Comparison of ENCODE assay signal across 8 mouse cellular contexts in the genomic region with DNA sequence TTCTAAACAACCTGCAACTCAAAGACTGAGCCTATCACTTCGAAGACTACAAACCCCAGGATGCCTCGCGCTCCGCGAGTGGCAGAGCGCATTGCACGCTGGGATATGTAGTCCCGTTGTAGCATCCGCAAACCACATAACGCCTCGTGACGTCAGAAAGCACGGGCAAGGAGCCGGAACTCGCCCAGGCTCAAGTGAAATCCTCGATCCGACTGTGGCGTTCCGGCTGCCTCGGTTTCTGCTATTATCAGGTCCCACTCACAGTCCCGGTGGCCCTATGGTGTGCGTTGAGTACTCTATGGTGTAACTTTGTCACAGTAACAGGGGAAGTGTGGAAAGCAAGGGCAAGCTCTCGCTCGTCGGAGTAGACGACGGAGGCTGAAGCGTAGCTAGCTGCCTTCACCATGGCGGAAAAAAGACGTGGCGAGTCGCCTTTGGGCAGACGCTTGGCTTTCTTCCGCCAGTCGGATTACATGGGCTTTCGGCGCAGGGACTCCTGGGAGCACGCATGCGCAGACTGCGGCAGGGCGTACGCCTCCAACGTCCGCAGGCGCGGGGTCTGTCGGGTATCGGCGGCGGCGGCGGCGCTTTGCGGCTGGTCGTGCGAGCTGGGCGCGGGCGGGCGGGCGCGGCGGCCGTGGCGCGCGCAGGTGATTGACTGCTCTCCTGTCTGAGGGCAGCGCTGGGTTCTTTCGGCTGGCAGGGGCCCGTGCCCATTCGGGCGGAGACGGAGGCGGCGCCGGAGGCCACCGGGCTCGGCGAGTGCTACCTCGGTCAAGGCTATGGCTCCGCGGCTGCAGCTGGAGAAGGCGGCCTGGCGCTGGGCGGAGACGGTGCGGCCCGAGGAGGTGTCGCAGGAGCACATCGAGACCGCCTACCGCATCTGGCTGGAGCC. TPM values are rescaled to one million over a fixed set of nuclear protein-coding genes. Genes with fewer than 3 reads are reported as not detected.
A peak's percentile ranks its signal among the peaks of the same experiment; 100 is the strongest.
DNase-seq lines count a peak whose midpoint lies in the region; ATAC-seq and TF ChIP-seq lines count a peak whose summit lies in the region.

Usp48 (plus strand) TSS at position 155 of the 895 bp plus-strand sequence.

- H3K4me1 ChIP-seq in heart, embryonic 12.5 days (replicated peaks): peaks cover 37% of the 10 kb centered on the region
- peaks cover 12% of the 10 kb centered on the region for H3K4me1 ChIP-seq in kidney, postnatal 0 days (replicated peaks; ENCODE audit: insufficient read depth, low read length)
- H3K4me1 ChIP-seq in liver, embryonic 11.5 days (replicated peaks; ENCODE audit: control insufficient read depth, insufficient read depth, low read length): peaks cover 36% of the 10 kb centered on the region
- peaks cover 14% of the 10 kb centered on the region for H3K4me1 ChIP-seq in stomach, embryonic 14.5 days (ENCODE audit: control insufficient read depth, insufficient read depth, low read length)

- peak; percentile 89 for ATAC-seq in erythroid progenitor cell, adult 5-6 weeks (replicated peaks; ENCODE audit: low FRiP score, poor library complexity, severe bottlenecking)
- ATAC-seq in heart, embryonic 12.5 days (ENCODE audit: insufficient number of reproducible peaks, low FRiP score): peak; percentile 93
- peak; percentile 93 for ATAC-seq in kidney, postnatal 0 days (replicated peaks; ENCODE audit: low FRiP score, low read depth)
- peak; percentile 90 for ATAC-seq in liver, embryonic 11.5 days (replicated peaks; ENCODE audit: low FRiP score)
- peak; percentile 93 for ATAC-seq in stomach, embryonic 14.5 days (ENCODE audit: insufficient number of reproducible peaks, insufficient read depth, low FRiP score, low read depth)

- whole genome bisulfite sequencing in heart, embryonic 12.5 days: under 1% methylated on average over 92 of the region's 92 CpGs
- WGBS in kidney, postnatal 0 days: under 1% methylated on average over 92 of the region's 92 CpGs
- WGBS in liver, embryonic 11.5 days: under 1% methylated on average over 88 of the region's 92 CpGs
- under 1% methylated on average over 81 of the region's 92 CpGs for WGBS in stomach, embryonic 14.5 days

- DNase-seq in CD4-positive helper T cell, adult 2 months (ENCODE audit: low read depth, low spot score): peak; percentile 99
- peak; percentile 98 for DNase-seq in brain, embryonic 18.5 days (ENCODE audit: low read depth, low spot score)
- peak; percentile 99 for DNase-seq in kidney, postnatal 0 days (ENCODE audit: low spot score)
- peak; percentile 94 for DNase-seq in liver, embryonic 11.5 days (ENCODE audit: low spot score)
- DNase-seq in naive thymus-derived CD4-positive, alpha-beta T cell, adult 2 months (ENCODE audit: low read depth): peak; percentile 99

- peak within 1 kb of the TSS; percentile 85 for H3K4me3 ChIP-seq in heart, embryonic 12.5 days
- peak within 1 kb of the TSS; percentile 91 for H3K4me3 ChIP-seq in kidney, postnatal 0 days (replicated peaks; ENCODE audit: low read depth, low read length)
- H3K4me3 ChIP-seq in liver, embryonic 11.5 days (ENCODE audit: low read depth, low read length): peak within 1 kb of the TSS; percentile 79
- H3K4me3 ChIP-seq in stomach, embryonic 14.5 days (ENCODE audit: low read depth, low read length): peak within 1 kb of the TSS; percentile 94

- H3K9me3 ChIP-seq in heart, embryonic 12.5 days (replicated peaks): no peaks in the 10 kb centered on the region
- no peaks in the 10 kb centered on the region for H3K9me3 ChIP-seq in kidney, postnatal 0 days (replicated peaks; ENCODE audit: low read length)
- H3K9me3 ChIP-seq in liver, embryonic 11.5 days (ENCODE audit: control insufficient read depth, low read length): no peaks in the 10 kb centered on the region
- H3K9me3 ChIP-seq in stomach, embryonic 14.5 days (ENCODE audit: control insufficient read depth, low read depth, low read length): no peaks in the 10 kb centered on the region

- H3K9ac ChIP-seq in heart, embryonic 12.5 days: peak within 1 kb of the TSS; percentile 96
- peak within 1 kb of the TSS; percentile 89 for H3K9ac ChIP-seq in kidney, postnatal 0 days (ENCODE audit: low read depth, low read length)
- peak within 1 kb of the TSS; percentile 88 for H3K9ac ChIP-seq in liver, embryonic 11.5 days (ENCODE audit: low read depth, low read length)
- peak within 1 kb of the TSS; percentile 83 for H3K9ac ChIP-seq in stomach, embryonic 14.5 days (replicated peaks; ENCODE audit: low read depth, low read length)

- peak within 1 kb of the TSS; percentile 99 for H3K27ac ChIP-seq in heart, embryonic 12.5 days (ENCODE audit: poor library complexity, severe bottlenecking)
- peak within 1 kb of the TSS; percentile 100 for H3K27ac ChIP-seq in kidney, postnatal 0 days
- peak within 1 kb of the TSS; percentile 99 for H3K27ac ChIP-seq in liver, embryonic 11.5 days (ENCODE audit: low read depth, low read length)
- H3K27ac ChIP-seq in stomach, embryonic 14.5 days (ENCODE audit: low read length): peak within 1 kb of the TSS; percentile 98

- no peak for TF ChIP-seq CTCF in kidney, postnatal 0 days (IDR thresholded peaks at IDR 0.05; ENCODE audit: low read depth)

- H3K27me3 ChIP-seq in heart, embryonic 12.5 days (replicated peaks): no peaks in the 10 kb centered on the region
- H3K27me3 ChIP-seq in kidney, postnatal 0 days (ENCODE audit: insufficient read depth, low read length): no peaks in the 10 kb centered on the region
- H3K27me3 ChIP-seq in liver, embryonic 11.5 days (replicated peaks; ENCODE audit: control insufficient read depth, insufficient read depth, low read length): no peaks in the 10 kb centered on the region
- H3K27me3 ChIP-seq in stomach, embryonic 14.5 days (ENCODE audit: control insufficient read depth, insufficient read depth, low read length): no peaks in the 10 kb centered on the region

- 0 out of 2 replicates have a peak, but pooled peaks cover 3% of the 10 kb centered on the region for H3K36me3 ChIP-seq in heart, embryonic 12.5 days
- H3K36me3 ChIP-seq in kidney, postnatal 0 days (ENCODE audit: insufficient read depth, low read length): no peaks in the 10 kb centered on the region
- no peaks in the 10 kb centered on the region; the same call in 1 of the 2 replicates for H3K36me3 ChIP-seq in liver, embryonic 11.5 days (ENCODE audit: control insufficient read depth, insufficient read depth, low read length)
- H3K36me3 ChIP-seq in stomach, embryonic 14.5 days (ENCODE audit: control insufficient read depth, insufficient read depth, low read length): no peaks in the 10 kb centered on the region

- H3K4me2 ChIP-seq in heart, embryonic 12.5 days: peak within 1 kb of the TSS; percentile 92
- H3K4me2 ChIP-seq in kidney, postnatal 0 days (ENCODE audit: low read length): peak within 1 kb of the TSS; percentile 82
- H3K4me2 ChIP-seq in liver, embryonic 11.5 days: peak within 1 kb of the TSS; percentile 88
- peak within 1 kb of the TSS; percentile 73 for H3K4me2 ChIP-seq in stomach, embryonic 14.5 days (replicated peaks; ENCODE audit: low read depth, low read length)

RNA-seq across cellular contexts. Expression of gene Usp48, which starts in this region (rescaled TPM):
- total RNA-seq in erythroid progenitor cell, adult 5-6 weeks (2015; ENCODE audit: low replicate concordance): 167 and 183 TPM in 2 replicates
- total RNA-seq in erythroid progenitor cell, adult 5-6 weeks (2017; ENCODE audit: low replicate concordance): 154 and 178 TPM in 2 replicates
- polyA plus RNA-seq in heart, embryonic 12.5 days (2016; fragmentation: Nextera tagmentation; extraction: Ambion mirVana): 44.2 and 45.8 TPM in 2 replicates
- polyA plus RNA-seq in kidney, postnatal 0 days (2015; fragmentation: Nextera tagmentation; extraction: Ambion mirVana): 40.4 and 49.2 TPM in 2 replicates
- polyA plus RNA-seq in liver, embryonic 11.5 days (2014; fragmentation: Nextera tagmentation; extraction: Ambion mirVana): 65.7 and 70.3 TPM in 2 replicates
- 83.9 and 86.8 TPM in 2 replicates for polyA plus RNA-seq in stomach, embryonic 14.5 days (2014; fragmentation: Nextera tagmentation; extraction: Ambion mirVana)

Comparison
In these comparisons a context has a peak if more than half of its experiments do, and no peak if none do; other contexts are left out.
1. Peak in every context shown above with its lines: DNase-seq, ATAC-seq, H3K4me3 ChIP-seq and H3K27ac ChIP-seq.